Mouse (Mus musculus): ENCODE data around the gene Rbm15.

DNA sequence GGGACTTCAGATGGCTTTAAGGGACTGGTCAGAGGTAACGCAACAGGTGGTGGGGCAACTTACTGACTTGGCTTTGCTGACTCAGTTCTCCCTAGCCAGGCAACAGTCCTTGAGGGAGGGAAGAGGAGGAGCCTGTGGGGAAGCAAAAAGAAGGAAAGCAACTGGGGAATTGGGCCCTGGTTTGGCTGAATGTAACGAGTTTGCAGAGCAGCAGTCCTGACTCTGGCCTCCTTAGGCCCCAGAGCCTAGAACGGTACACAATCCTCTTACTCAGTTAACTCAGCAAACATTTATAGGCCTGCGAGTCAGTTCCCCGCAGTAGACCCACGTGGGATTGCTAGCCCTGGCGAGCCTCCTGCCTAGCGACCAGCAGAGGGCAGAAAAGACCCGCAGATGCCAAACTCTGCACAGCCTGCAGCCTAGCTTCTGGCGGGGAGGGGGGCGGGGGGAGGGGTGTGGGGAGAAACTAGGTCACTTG lies 23.5 kb upstream of the Rbm15 start:
- peak; percentile 78 for TF ChIP-seq CTCF (IDR thresholded peaks at IDR 0.05)
- no peak for TF ChIP-seq EP300 (IDR thresholded peaks at IDR 0.05)

Measured in lung, postnatal 0 days (tissue).